Mouse (Mus musculus): Measurements from ENCODE around the gene Etl4.
"Not testable (repeated sequence)": the region's sequence is repeated elsewhere in the genome, so short reads cannot be mapped to it uniquely, and the experiment has no call there.

DNA sequence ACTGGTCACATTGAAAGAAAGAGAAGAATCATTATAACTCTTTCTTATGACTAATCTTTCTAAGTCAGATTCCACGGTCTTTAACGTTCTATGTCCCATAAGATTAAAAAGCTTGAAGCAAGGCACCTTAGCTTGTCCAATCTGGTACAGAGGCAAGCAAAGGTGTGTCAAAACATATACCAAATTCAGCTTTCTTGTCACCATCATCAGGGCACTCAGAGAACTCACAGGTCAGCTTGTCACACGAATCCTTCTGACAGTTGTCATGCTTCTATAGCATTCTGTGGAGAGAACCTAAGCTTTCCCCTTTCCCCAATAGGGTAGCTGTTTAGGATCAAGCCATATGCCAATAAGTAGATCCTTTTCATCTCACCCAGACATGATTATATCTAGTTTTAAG, 267.7 kb downstream of the Etl4 start:
- not testable (repeated sequence) for TF ChIP-seq EP300, CTCF (IDR thresholded peaks at IDR 0.05)

All from lung, postnatal 0 days (tissue).